Comparison of ENCODE assay signal across 8 mouse cellular contexts in genomic region chr9:70109279-70109678, GRCm38 (mm10). TPM values are rescaled to one million over a fixed set of nuclear protein-coding genes. Genes with fewer than 3 reads are reported as not detected.
DNase-seq lines count a peak whose midpoint lies in the region; ATAC-seq and TF ChIP-seq lines count a peak whose summit lies in the region.
"Had no signal": no experiment of that assay in that cellular context is flagged by ENCODE, and none has a peak within 500 bp of the region (broad histone marks: within the 10 kb centered on the region; RNA-seq: fewer than 3 reads in every experiment).

No protein-coding gene starts in this region.

- H3K36me3 ChIP-seq in forebrain, embryonic 12.5 days (replicated peaks) = no peaks in the 10 kb centered on the region
- no peaks in the 10 kb centered on the region for H3K36me3 ChIP-seq in midbrain, embryonic 15.5 days (replicated peaks)
- H3K36me3 ChIP-seq: lung, embryonic 15.5 days had no signal

- intact Hi-C loops in left cerebral cortex, adult 2 months (cut with DNase I) = loop anchor here (2.0 to 5.0 kb wide), 2 partner anchors 203 to 284 kb away; no protein-coding TSS in a partner anchor

- no peak overlapping the region for H3K27ac ChIP-seq in forebrain, embryonic 12.5 days
- H3K27ac ChIP-seq in left cerebral cortex, adult 2 months = no peak overlapping the region
- H3K27ac ChIP-seq in midbrain, embryonic 15.5 days = no peak overlapping the region
- H3K27ac ChIP-seq: lung, embryonic 15.5 days had no signal

- TF ChIP-seq CTCF in brain, embryonic 14.5 days (IDR thresholded peaks at IDR 0.05; ENCODE audit: borderline replicate concordance, extremely low read depth, insufficient read depth, insufficient read length) = peak; percentile 84; the same call in 1 of the 2 replicates
- peak; percentile 85 for TF ChIP-seq CTCF in left cerebral cortex, adult 2 months (IDR thresholded peaks at IDR 0.05)

- WGBS in forebrain, embryonic 12.5 days = 5% methylated on average over 3 of the region's 3 CpGs
- 6% methylated on average over 3 of the region's 3 CpGs for WGBS in midbrain, embryonic 15.5 days

- H3K4me3 ChIP-seq in forebrain, embryonic 12.5 days (replicated peaks) = no peak overlapping the region
- H3K4me3 ChIP-seq in left cerebral cortex, adult 2 months = no peak overlapping the region
- no peak overlapping the region for H3K4me3 ChIP-seq in midbrain, embryonic 15.5 days
- H3K4me3 ChIP-seq: lung, embryonic 15.5 days had no signal

- H3K4me2 ChIP-seq in forebrain, embryonic 12.5 days = no peak overlapping the region
- H3K4me2 ChIP-seq in midbrain, embryonic 15.5 days = no peak overlapping the region
- H3K4me2 ChIP-seq: lung, embryonic 15.5 days had no signal

- no peaks in the 10 kb centered on the region for H3K9me3 ChIP-seq in forebrain, embryonic 12.5 days
- no peaks in the 10 kb centered on the region for H3K9me3 ChIP-seq in midbrain, embryonic 15.5 days
- H3K9me3 ChIP-seq: lung, embryonic 15.5 days had no signal

- H3K4me1 ChIP-seq in forebrain, embryonic 12.5 days = peaks cover 13% of the 10 kb centered on the region
- H3K4me1 ChIP-seq in midbrain, embryonic 15.5 days = peaks cover 11% of the 10 kb centered on the region

- DNase-seq in MEL-GATA-1-ER (ENCODE audit: extremely low read depth, low read depth) = peak; percentile 32
- peak; percentile 88 for DNase-seq in brain, embryonic 14.5 days (ENCODE audit: low read depth)
- DNase-seq in left cerebral cortex, adult 2 months (ENCODE audit: extremely low spot score in 1 of 2, low spot score in 2 of 2) = peak; percentile 77 to 84
- peak; percentile 44 to 71 for DNase-seq in spleen, postnatal 14 days (ENCODE audit: low spot score in 2 of 2)

- no peak for TF ChIP-seq POLR2A in brain, embryonic 14.5 days (IDR thresholded peaks at IDR 0.05; ENCODE audit: borderline replicate concordance, extremely low read depth, insufficient read depth, insufficient read length, poor library complexity, severe bottlenecking)

- H3K27me3 ChIP-seq in forebrain, embryonic 12.5 days = no peaks in the 10 kb centered on the region
- H3K27me3 ChIP-seq in midbrain, embryonic 15.5 days (replicated peaks) = 0 out of 2 replicates have a peak, but pooled peaks cover 5% of the 10 kb centered on the region

- H3K9ac ChIP-seq in forebrain, embryonic 12.5 days = no peak overlapping the region
- H3K9ac ChIP-seq in midbrain, embryonic 15.5 days = no peak overlapping the region
- H3K9ac ChIP-seq: lung, embryonic 15.5 days had no signal

- ATAC-seq in forebrain, embryonic 12.5 days (ENCODE audit: low FRiP score) = peak; percentile 71; the same call in 1 of the 2 replicates
- peak; percentile 58 to 75 for ATAC-seq in hematopoietic stem cell, adult 5-6 weeks (replicated peaks in 1 of 2; ENCODE audit: insufficient read depth in 1 of 2, low FRiP score in 2 of 2, low TSS enrichment in 1 of 2, low read depth in 1 of 2, poor library complexity in 2 of 2, severe bottlenecking in 2 of 2)
- peak; percentile 50; the same call in 1 of the 2 replicates for ATAC-seq in midbrain, embryonic 15.5 days (replicated peaks)

RNA-seq across cellular contexts. Expression of gene Fam81a, which starts 33.1 kb away (rescaled TPM):
- 3.1 and 5.0 TPM in 2 replicates for polyA plus RNA-seq in brain, embryonic 14.5 days (2012; rRNA removed)
- 4.9 and 5.7 TPM in 2 replicates for polyA plus RNA-seq in forebrain, embryonic 12.5 days (2016; fragmentation: Nextera tagmentation; extraction: Ambion mirVana)
- total RNA-seq in hematopoietic stem cell, adult 5-6 weeks (2017) = not detected in 2 replicates
- 100 to 1,000 TPM; 190 to 198 TPM for total RNA-seq in left cerebral cortex, adult 2 months (2021)
- 8.2 and 8.4 TPM in 2 replicates for polyA plus RNA-seq in midbrain, embryonic 15.5 days (2015; fragmentation: Nextera tagmentation; extraction: Ambion mirVana)

Comparison
In these comparisons a context has a peak if more than half of its experiments do, and no peak if none do; other contexts are left out.
1. DNase-seq: peak in every context shown above with its lines; median percentile 88 in brain, embryonic 14.5 days; 80 in left cerebral cortex, adult 2 months; 58 in spleen, postnatal 14 days; 32 in MEL-GATA-1-ER.